ENCODE assay signal across 12 mouse cellular contexts in the genomic region with DNA sequence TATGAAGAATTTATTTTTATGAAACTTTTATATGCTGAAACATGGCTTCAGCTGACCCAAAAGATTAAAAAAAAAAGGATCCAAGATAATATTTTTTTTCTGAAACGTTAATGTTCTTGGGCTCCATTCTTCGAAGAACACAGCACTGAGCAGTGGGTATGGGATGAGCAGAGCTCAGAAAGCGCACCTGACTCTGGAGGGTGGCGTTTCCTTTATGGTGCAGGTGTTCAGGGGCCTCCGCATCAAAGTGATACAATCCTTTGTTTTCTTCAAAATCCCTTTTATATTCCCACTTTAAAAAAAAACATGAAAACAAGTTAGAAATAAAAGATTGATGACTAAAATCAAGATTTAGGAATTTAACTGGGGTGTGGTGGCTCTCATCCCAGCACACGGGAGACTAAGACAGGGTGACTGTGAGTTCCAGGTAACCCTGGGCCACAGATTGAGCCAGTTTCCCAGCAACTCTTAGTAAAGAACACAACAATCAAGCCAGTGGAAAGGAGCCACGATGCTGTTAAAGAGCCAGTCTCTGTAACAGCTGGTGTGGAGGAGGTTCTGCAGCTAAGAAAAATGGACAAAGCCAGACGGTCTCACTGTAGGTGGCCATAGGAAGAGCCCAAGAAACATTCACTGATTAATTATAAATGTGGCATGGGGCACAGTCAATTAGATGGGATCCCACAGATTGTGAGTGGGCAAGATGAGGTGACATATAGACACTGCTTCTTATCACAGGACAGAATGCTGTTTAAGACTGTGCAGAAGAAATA.
DNase-seq lines count a peak whose midpoint lies in the region.
"Had no signal": no experiment of that assay in that cellular context is flagged by ENCODE, and none has a peak within 500 bp of the region (broad histone marks: within the 10 kb centered on the region; RNA-seq: fewer than 3 reads in every experiment).

No protein-coding gene starts in this region.

- peak; percentile 41 for DNase-seq in layer of hippocampus, adult 11-12 months (ENCODE audit: low spot score)
- DNase-seq in layer of hippocampus, postnatal 10 days (ENCODE audit: low spot score in 2 of 2) = no peak
- DNase-seq in cerebellum, adult 9-11 months = peak; percentile 22
- peak; percentile 61 for DNase-seq in layer of hippocampus, adult 9-11 months
- peak; percentile 44 for DNase-seq in thymus, postnatal 0 days (ENCODE audit: low spot score)
- no peak for DNase-seq in adrenal gland, adult 8-10 months
- DNase-seq in kidney, postnatal 10 days = no peak
- DNase-seq in gastrocnemius, postnatal 25 days = no peak
- DNase-seq: forebrain, postnatal 0 days; heart, adult 11 months; heart, postnatal 36 days; lung, adult 18-20 months had no signal

Comparison
In these comparisons a context has a peak if more than half of its experiments do, and no peak if none do; other contexts are left out.
1. DNase-seq: peak in layer of hippocampus, adult 11-12 months (single experiment), cerebellum, adult 9-11 months (single experiment), layer of hippocampus, adult 9-11 months (single experiment) and thymus, postnatal 0 days (single experiment); none in layer of hippocampus, postnatal 10 days (0 of 2), adrenal gland, adult 8-10 months (single experiment), kidney, postnatal 10 days (single experiment) and gastrocnemius, postnatal 25 days (single experiment).